Mouse (Mus musculus) MEL (cell line): Measurements from ENCODE around the gene Pard3.

Experiments
- BHLHE40 ChIP-seq: IDR thresholded peaks from 2 replicates; pipeline ENCODE4 v1.6.1; 2012; ENCODE audit warnings: low read depth, mild to moderate bottlenecking, inconsistent platforms, low read length, improper control_type of control experiment, borderline replicate concordance
- CTCF ChIP-seq, 3 experiments: IDR thresholded peaks in 2 of 3; conservative IDR thresholded peaks in 1 of 3; 2 replicates each; pipeline ENCODE4 v1.5.1; 2011 to 2012; ENCODE audit warnings: low read length in 3 of 3, low read depth in 2 of 3, mild to moderate bottlenecking in 2 of 3, improper control_type of control experiment in 1 of 3, inconsistent platforms in 1 of 3, mixed read lengths in 1 of 3, moderate library complexity in 1 of 3; ENCODE audit not compliant: control insufficient read depth in 1 of 3, insufficient read depth in 1 of 3, poor library complexity in 1 of 3, severe bottlenecking in 1 of 3
- E2F4 ChIP-seq: IDR thresholded peaks from 2 replicates; pipeline ENCODE4 v1.6.1; 2011; ENCODE audit warnings: low read depth, low read length, improper control_type of control experiment, borderline replicate concordance
- MAX ChIP-seq: IDR thresholded peaks from 2 replicates; pipeline ENCODE4 v1.6.1; 2011; ENCODE audit warnings: low read length, improper control_type of control experiment
- MXI1 ChIP-seq: IDR thresholded peaks from 2 replicates; pipeline ENCODE4 v1.6.1; 2011; ENCODE audit warnings: mild to moderate bottlenecking, low read depth, low read length, improper control_type of control experiment
- POLR2A ChIP-seq, 2 experiments: IDR thresholded peaks; 2 replicates each; pipeline ENCODE4 v1.6.1; 2011 to 2012; ENCODE audit warnings: low read length in 2 of 2, mild to moderate bottlenecking in 2 of 2, control low read depth in 1 of 2, improper control_type of control experiment in 1 of 2, low read depth in 1 of 2, moderate library complexity in 1 of 2; ENCODE audit not compliant: control insufficient read depth in 1 of 2, insufficient read depth in 1 of 2, poor library complexity in 1 of 2
- SIN3A ChIP-seq: IDR thresholded peaks from 2 replicates; pipeline ENCODE4 v1.6.1; 2012; ENCODE audit warnings: low read length, improper control_type of control experiment, inconsistent platforms
- USF2 ChIP-seq, 2 experiments: IDR thresholded peaks; 2 replicates each; pipeline ENCODE4 v1.6.1; 2011 to 2012; ENCODE audit warnings: improper control_type of control experiment in 2 of 2, low read length in 2 of 2, borderline replicate concordance in 1 of 2, inconsistent platforms in 1 of 2, low read depth in 1 of 2, mild to moderate bottlenecking in 1 of 2; ENCODE audit not compliant: insufficient read depth in 1 of 2
- ZC3H11A ChIP-seq: IDR thresholded peaks from 2 replicates; pipeline ENCODE4 v1.6.1; 2012; ENCODE audit warnings: low read depth, mild to moderate bottlenecking, inconsistent platforms, low read length, improper control_type of control experiment
- ZMIZ1 ChIP-seq: IDR thresholded peaks from 2 replicates; pipeline ENCODE4 v1.6.1; 2012; ENCODE audit warnings: low read depth, mild to moderate bottlenecking, inconsistent platforms, low read length, improper control_type of control experiment, moderate library complexity

DNA sequence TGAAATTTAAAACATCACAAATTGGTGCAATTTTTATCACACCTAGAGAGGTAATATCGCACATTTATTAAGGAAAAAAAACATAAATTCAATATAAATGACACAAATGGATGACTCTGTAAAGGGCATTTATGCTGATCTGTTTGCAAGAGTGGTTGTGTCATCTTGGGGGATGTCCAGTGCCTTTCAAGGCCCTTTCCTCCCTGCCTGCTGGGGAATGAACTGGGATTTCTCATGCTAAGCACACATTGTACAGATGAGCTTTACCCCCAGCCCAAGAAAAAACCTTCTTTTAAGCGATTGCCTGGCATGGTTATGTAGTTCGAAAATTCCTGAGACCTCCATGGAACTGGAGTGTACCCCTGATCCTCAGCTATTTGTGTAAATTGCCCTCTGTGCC lies 280.7 kb downstream of the Pard3 start:
- TF ChIP-seq CTCF (IDR thresholded peaks at IDR 0.05 in 2 of 3, conservative IDR thresholded peaks at IDR 0.05 in 1 of 3; ENCODE audit: control insufficient read depth in 1 of 3, insufficient read depth in 1 of 3, low read depth in 2 of 3, low read length in 3 of 3, poor library complexity in 1 of 3, severe bottlenecking in 1 of 3) (no peak), BHLHE40 (no peak), ZC3H11A (no peak), POLR2A (IDR thresholded peaks at IDR 0.05; ENCODE audit: control insufficient read depth in 1 of 2, insufficient read depth in 1 of 2, low read depth in 1 of 2, low read length in 2 of 2, poor library complexity in 1 of 2) (no peak), SIN3A (no peak), MXI1 (no peak), MAX (no peak), ZMIZ1 (no peak), E2F4 (no peak), USF2 (IDR thresholded peaks at IDR 0.05; ENCODE audit: borderline replicate concordance in 1 of 2, insufficient read depth in 1 of 2, low read depth in 1 of 2, low read length in 2 of 2) (no peak)
